Mouse (Mus musculus) olfactory bulb, adult 2 months (tissue): ENCODE data around the gene Prr29.

Experiments
- CTCF ChIP-seq: fragments of 200-500 bp; IDR thresholded peaks from 2 replicates; pipeline ENCODE4 v1.5.1; 2012; ENCODE audit warnings: low read depth, mild to moderate bottlenecking, low read length, moderate library complexity; ENCODE audit not compliant: insufficient read depth
- POLR2A ChIP-seq: fragments of 200-500 bp; IDR thresholded peaks from 2 replicates; pipeline ENCODE4 v1.6.1; 2012; ENCODE audit warnings: mild to moderate bottlenecking, low read depth, low read length, moderate library complexity; ENCODE audit not compliant: insufficient read depth

DNA sequence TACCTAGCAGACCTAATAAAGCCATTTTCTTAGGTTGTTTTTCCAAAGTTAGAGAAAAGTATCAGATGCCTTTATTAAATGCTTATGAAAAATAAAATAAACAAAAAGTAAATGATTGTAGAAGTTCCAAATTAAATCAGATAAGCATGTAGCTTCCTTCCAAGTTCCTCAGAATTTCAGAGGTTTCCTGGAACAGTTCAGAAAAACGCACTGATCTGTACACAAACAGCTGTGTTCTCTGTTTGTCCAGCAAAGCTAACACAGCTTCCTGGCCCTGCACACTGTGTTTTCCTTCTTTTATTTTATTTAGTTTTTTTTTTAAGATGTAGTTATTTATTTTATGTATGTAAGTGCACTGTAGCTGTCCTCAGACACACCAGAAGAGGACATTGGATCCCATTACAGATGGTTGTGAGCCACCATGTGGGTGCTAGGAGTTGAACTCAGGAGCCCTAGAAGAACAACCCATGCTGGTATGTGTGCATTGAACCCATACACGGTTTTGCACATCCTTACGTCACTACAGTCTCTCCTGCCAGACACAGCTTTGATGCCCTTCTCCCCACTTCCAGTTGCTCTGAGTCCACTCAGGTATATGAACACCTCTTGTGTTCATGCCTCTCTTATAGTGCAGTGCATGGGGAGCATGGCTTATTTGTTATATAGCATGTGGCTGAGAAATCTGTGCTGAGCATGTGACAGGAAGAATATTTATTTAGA is 47.5 kb downstream of the Prr29 start:
- TF ChIP-seq CTCF (no peak), POLR2A (no peak)
